Mouse (Mus musculus) embryonic facial prominence, embryonic 11.5 days (tissue): ENCODE data around the gene Pum3. TPM values are rescaled to one million over a fixed set of nuclear protein-coding genes. Genes with fewer than 3 reads are reported as not detected.

ENCODE experiments used
- ATAC-seq: fragments of 200-750 bp; cut with Nextera tagmentation; replicated peaks from 2 replicates; pipeline ENCODE4 v1.8.0; 2017; ENCODE audit warnings: low read depth; ENCODE audit not compliant: insufficient number of reproducible peaks, low FRiP score, low TSS enrichment
- DNase-seq: peaks from one replicate; pipeline ENCODE4 v3.0.0-alpha.2; 2015; ENCODE audit warnings: low spot score
- H3K27ac ChIP-seq: fragments of 300-500 bp; sonication (generic); replicated peaks from 2 replicates; pipeline ENCODE4 v1.5.1; 2014; ENCODE audit warnings: mild to moderate bottlenecking, low read depth, low read length, control low read depth
- H3K27me3 ChIP-seq: fragments of 300-500 bp; sonication (generic); 2 replicates; pipeline ENCODE4 v1.6.1; 2014; ENCODE audit warnings: mild to moderate bottlenecking, low read length, moderate library complexity, mixed read lengths; ENCODE audit not compliant: control insufficient read depth, insufficient read depth
- H3K36me3 ChIP-seq: fragments of 300-500 bp; sonication (generic); replicated peaks from 2 replicates; pipeline ENCODE4 v1.6.1; 2014; ENCODE audit warnings: low read depth, mild to moderate bottlenecking, low read length, moderate library complexity, mixed read lengths; ENCODE audit not compliant: control insufficient read depth, insufficient read depth
- H3K4me1 ChIP-seq: fragments of 300-500 bp; sonication (generic); 2 replicates; pipeline ENCODE4 v1.6.1; 2014; ENCODE audit warnings: low read length, mixed read lengths; ENCODE audit not compliant: control insufficient read depth, insufficient read depth
- H3K4me2 ChIP-seq: fragments of 300-500 bp; sonication (generic); 2 replicates; pipeline ENCODE4 v1.6.1; 2014; ENCODE audit warnings: low read depth, mild to moderate bottlenecking, control low read depth, low read length, moderate library complexity
- H3K4me3 ChIP-seq: fragments of 300-500 bp; sonication (generic); 2 replicates; pipeline ENCODE4 v1.5.1; 2014; ENCODE audit warnings: low read depth, low read length, control low read depth
- H3K9ac ChIP-seq: fragments of 300-500 bp; sonication (generic); replicated peaks from 2 replicates; pipeline ENCODE4 v1.6.1; 2014; ENCODE audit warnings: mild to moderate bottlenecking, control low read depth, low read length
- H3K9me3 ChIP-seq: fragments of 300-500 bp; sonication (generic); replicated peaks from 2 replicates; pipeline ENCODE4 v1.6.1; 2016; ENCODE audit warnings: mild to moderate bottlenecking, low read length, inconsistent platforms, mixed read lengths; ENCODE audit not compliant: control insufficient read depth
- WGBS: fragments of 180-500 bp; shearing (Covaris S2); extraction: QIAGEN DNeasy Blood & Tissue Kit; methylation state at CpG from one replicate; pipeline ENCODE4 v1.1.7; 2014; 5-methylcytosine and 5-hydroxymethylcytosine counted together
- polyA plus RNA-seq: library from polyadenylated mRNA; unstranded; fragments of >200 nt; fragmentation: Nextera tagmentation; extraction: Ambion mirVana; gene quantifications from 2 replicates; pipeline ENCODE4 v1.2.1, GENCODE M21; 2014

Pum3 gene
- polyA plus RNA-seq, 1 experiment from 2014 or later, result 110 TPM

DNA sequence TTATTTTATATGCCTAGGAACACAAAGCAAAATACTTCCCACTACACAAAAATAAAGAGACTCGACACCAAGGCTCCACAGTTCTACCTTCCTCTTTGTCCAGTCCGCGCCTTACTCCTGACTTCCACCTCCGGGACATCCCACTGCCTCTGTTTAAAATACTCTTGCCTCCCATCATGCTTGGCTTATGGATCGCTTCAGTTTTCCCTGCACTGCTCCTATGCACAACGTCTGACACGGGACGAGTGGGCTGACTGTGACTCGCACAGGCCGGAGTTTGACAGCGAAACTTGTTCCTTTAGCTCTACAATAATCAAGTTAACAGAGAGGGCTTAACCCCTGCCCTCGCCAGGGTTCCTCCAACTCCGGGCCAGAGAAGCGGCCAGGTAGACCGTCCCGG lies 344 bp downstream of the Pum3 start:
- peak; percentile 4 for DNase-seq
- H3K9me3 ChIP-seq, result no peaks in the 10 kb centered on the region
- peak overlapping the region; percentile 83 for H3K4me3 ChIP-seq
- H3K27me3 ChIP-seq, result no peaks in the 10 kb centered on the region
- no peak overlapping the region for H3K27ac ChIP-seq
- peak overlapping the region; percentile 50 for H3K9ac ChIP-seq
- peaks cover 5% of the 10 kb centered on the region for H3K4me1 ChIP-seq
- H3K36me3 ChIP-seq, result no peaks in the 10 kb centered on the region
- ATAC-seq, result no peak
- under 1% methylated on average over 16 of the region's 16 CpGs for WGBS
- peak overlapping the region; percentile 70 for H3K4me2 ChIP-seq

DNA sequence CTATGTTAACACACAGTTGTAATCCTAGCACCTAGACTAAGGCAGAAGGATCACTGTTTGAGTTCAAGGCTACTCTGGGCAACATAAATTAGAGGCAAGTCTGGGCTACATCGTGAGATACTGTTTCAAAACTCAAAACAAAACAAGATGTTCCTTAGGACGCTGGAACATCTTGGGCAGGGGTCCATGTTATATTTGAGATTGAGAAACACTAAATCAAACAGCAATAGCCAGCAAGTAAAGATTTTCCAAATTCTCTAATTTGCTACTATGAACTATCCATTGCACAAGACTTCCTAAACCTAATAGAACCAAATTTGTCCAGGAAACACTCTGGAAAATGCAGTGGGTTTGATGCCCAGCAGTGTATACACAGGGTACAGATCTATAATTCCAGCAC lies 1.8 kb downstream of the Pum3 start:
- Histone ChIP-seq H3K9ac (no peak overlapping the region), H3K4me3 (no peak overlapping the region), H3K27me3 (no peaks in the 10 kb centered on the region), H3K9me3 (no peaks in the 10 kb centered on the region), H3K4me2 (no peak overlapping the region), H3K36me3 (no peaks in the 10 kb centered on the region; the same call in none of the 2 replicates), H3K27ac (no peak overlapping the region), H3K4me1 (peaks cover 5% of the 10 kb centered on the region)
- ATAC-seq (no peak), DNase-seq (no peak)
- 71% methylated on average over 2 of the region's 2 CpGs for WGBS

DNA sequence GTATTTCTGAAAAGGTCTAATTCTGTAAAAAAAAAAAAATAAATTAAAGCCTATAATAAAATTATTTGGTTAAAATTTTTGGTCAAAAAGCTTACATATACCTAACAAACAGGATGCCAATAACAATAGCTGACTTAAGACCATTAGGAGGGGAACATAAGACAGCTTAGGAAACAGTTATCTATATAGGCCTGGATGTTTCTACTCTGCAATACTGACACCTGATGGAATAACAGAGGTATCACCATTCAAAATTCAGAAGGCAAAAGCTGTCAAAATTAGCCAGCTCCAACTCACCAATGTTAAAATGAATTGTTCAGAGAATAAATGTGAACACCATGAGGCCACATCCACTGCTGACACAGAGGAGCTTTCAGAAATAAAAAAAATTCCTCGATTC lies 3.2 kb downstream of the Pum3 start:
- Histone ChIP-seq H3K4me2 (no peak overlapping the region), H3K4me3 (no peak overlapping the region), H3K9ac (no peak overlapping the region), H3K27ac (no peak overlapping the region), H3K9me3 (no peaks in the 10 kb centered on the region), H3K27me3 (no peaks in the 10 kb centered on the region), H3K36me3 (no peaks in the 10 kb centered on the region; the same call in none of the 2 replicates), H3K4me1 (peaks cover 5% of the 10 kb centered on the region)
- peak; percentile 17 for DNase-seq
- WGBS, result 84% methylated on average over 1 of the region's 1 CpGs
- no peak for ATAC-seq

DNA sequence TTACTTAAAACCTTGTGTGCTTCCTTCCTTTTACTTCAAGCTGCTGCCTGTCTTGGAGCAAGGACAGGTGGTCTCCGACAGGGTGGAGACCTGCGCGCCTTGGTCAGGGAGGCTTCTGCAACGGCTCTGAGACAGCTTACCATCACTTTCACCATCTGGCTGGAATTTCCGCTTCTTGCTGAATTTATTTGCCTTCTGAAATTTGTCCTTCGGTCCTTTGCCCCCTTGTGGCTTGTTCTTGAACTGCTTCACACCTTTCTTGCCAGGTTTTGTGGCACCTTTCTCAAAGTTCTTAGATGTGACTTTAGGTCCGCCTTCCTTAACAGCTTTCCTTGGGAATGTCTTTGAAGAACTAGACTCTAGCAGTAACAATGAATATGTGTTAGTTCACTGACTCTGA lies 4.0 kb downstream of the Pum3 start:
- Histone ChIP-seq H3K9me3 (no peaks in the 10 kb centered on the region), H3K9ac (no peak overlapping the region), H3K4me2 (no peak overlapping the region), H3K36me3 (no peaks in the 10 kb centered on the region; the same call in none of the 2 replicates), H3K27me3 (no peaks in the 10 kb centered on the region), H3K4me1 (peaks cover 3% of the 10 kb centered on the region; the same call in 1 of the 2 replicates), H3K4me3 (no peak overlapping the region), H3K27ac (no peak overlapping the region)
- WGBS, result 78% methylated on average over 7 of the region's 7 CpGs
- ATAC-seq (no peak), DNase-seq (peak; percentile 74)

DNA sequence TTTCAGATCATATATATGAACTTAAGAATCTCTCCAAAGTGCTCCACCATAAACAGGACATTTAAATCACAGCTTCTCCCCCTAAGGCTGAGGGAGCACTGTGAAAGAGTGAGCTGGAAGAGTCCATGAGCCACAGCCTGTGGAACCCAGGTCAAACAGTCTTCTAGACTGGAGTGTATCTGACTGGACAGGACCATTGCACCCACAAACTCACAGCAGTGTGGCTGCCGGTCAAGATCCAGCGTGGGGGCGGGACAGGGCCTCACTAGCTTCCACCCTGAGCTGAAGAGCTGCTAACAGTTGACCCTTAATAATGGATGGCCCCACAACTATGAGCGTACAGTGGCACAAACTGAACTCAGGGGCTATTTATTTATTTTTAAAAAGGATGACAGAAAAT lies 12.2 kb downstream of the Pum3 start:
- H3K4me3 ChIP-seq, result no peak overlapping the region
- ATAC-seq (no peak), DNase-seq (no peak)
- H3K4me1 ChIP-seq, result no peaks in the 10 kb centered on the region
- H3K9ac ChIP-seq, result no peak overlapping the region
- WGBS, result 93% methylated on average over 4 of the region's 4 CpGs
- H3K27ac ChIP-seq, result no peak overlapping the region
- no peaks in the 10 kb centered on the region for H3K27me3 ChIP-seq
- H3K9me3 ChIP-seq, result no peaks in the 10 kb centered on the region
- H3K4me2 ChIP-seq, result no peak overlapping the region
- no peaks in the 10 kb centered on the region; the same call in 1 of the 2 replicates for H3K36me3 ChIP-seq

DNA sequence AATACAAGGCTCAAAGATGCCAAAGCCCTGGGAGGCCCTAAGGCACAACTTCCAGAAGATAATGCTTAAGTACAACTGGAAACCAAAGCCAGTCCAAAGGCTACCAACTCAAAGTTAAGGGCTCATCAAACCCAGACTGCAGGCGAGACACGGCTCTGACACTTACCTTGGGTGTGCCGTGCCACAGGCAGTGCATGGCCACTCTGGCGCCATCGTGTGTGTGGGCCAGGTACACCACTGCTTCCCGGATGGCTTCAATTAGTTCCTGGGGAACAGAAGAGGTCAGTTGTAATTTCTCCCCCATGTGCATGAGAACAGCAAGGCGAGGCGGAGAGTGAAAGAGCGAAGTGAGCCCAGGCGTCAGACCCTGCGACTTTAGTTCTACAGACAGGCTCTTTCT lies 13.1 kb downstream of the Pum3 start:
- Histone ChIP-seq H3K9me3 (no peaks in the 10 kb centered on the region), H3K4me3 (no peak overlapping the region), H3K36me3 (no peaks in the 10 kb centered on the region; the same call in 1 of the 2 replicates), H3K27ac (no peak overlapping the region), H3K4me2 (no peak overlapping the region), H3K27me3 (no peaks in the 10 kb centered on the region), H3K4me1 (no peaks in the 10 kb centered on the region), H3K9ac (no peak overlapping the region)
- DNase-seq (peak; percentile 80), ATAC-seq (no peak)
- 54% methylated on average over 11 of the region's 11 CpGs for WGBS

DNA sequence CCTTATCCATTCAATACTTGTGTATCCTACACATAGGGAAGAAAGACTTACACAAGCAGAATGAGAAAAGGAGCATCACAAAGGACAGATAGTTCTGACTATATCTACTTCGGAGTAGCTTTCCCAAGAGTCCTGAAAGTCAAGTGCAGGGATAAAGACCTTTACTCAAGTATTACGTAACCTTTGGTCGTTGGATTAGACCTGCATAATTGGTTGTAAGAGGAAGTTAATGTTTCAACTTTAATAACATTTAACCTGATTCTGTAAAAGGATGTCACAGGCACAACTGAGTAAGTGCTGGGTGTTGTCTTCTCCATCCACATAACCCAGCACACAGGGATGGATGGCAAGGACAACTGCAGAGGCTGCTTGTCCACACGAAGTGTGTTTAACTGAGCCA lies 18.3 kb downstream of the Pum3 start:
- no peak overlapping the region for H3K4me3 ChIP-seq
- H3K27me3 ChIP-seq, result no peaks in the 10 kb centered on the region
- ATAC-seq, result no peak
- H3K4me2 ChIP-seq, result no peak overlapping the region
- H3K27ac ChIP-seq, result no peak overlapping the region
- 88% methylated on average over 4 of the region's 4 CpGs for WGBS
- no peak for DNase-seq
- no peaks in the 10 kb centered on the region; the same call in 1 of the 2 replicates for H3K36me3 ChIP-seq
- H3K4me1 ChIP-seq, result no peaks in the 10 kb centered on the region
- no peaks in the 10 kb centered on the region for H3K9me3 ChIP-seq
- H3K9ac ChIP-seq, result no peak overlapping the region

DNA sequence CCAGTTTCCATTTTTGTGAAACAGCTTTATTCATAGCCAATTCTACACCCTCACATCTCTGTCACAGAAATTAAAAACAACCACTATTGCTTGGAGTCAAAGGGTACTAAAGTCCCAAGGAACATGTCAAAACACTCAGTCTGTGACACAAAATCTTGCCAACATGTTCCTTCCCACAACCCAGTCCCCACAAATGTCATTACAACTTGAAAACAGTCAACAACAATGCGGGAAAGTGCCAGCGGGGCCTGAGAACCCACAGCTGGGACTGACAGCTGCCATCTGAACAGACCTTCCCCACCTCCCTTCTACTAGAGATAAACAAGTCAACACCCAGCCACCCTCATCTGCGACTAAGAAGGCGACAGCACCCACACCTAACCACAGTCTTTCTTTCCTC lies 18.9 kb downstream of the Pum3 start:
- no peak overlapping the region for H3K4me2 ChIP-seq
- DNase-seq, result no peak
- no peak for ATAC-seq
- no peaks in the 10 kb centered on the region for H3K27me3 ChIP-seq
- no peaks in the 10 kb centered on the region for H3K9me3 ChIP-seq
- H3K27ac ChIP-seq, result no peak overlapping the region
- no peak overlapping the region for H3K9ac ChIP-seq
- no peaks in the 10 kb centered on the region; the same call in 1 of the 2 replicates for H3K36me3 ChIP-seq
- WGBS, result 94% methylated on average over 4 of the region's 4 CpGs
- no peak overlapping the region for H3K4me3 ChIP-seq
- H3K4me1 ChIP-seq, result no peaks in the 10 kb centered on the region
